Mouse (Mus musculus): ENCODE results near the gene Ccdc155.

- TF ChIP-seq POLR2A (IDR thresholded peaks at IDR 0.05; ENCODE audit: low read depth, low read length), result no peak
- no peak for TF ChIP-seq CTCF (IDR thresholded peaks at IDR 0.05; ENCODE audit: extremely low read depth, insufficient read depth, insufficient read length, insufficient replicate concordance)
Measured at GRCm38 (mm10) chr7:45175398-45175797, 29.3 kb downstream of the Ccdc155 start.

All from spleen, adult 2 months (tissue).